ENCODE assay signal across 8 mouse cellular contexts in genomic region chr4:127020411-127021150, GRCm38 (mm10). TPM values are rescaled to one million over a fixed set of nuclear protein-coding genes. Genes with fewer than 3 reads are reported as not detected.
DNase-seq lines count a peak whose midpoint lies in the region; ATAC-seq and TF ChIP-seq lines count a peak whose summit lies in the region.

No protein-coding gene starts in this region.

- no peak for TF ChIP-seq CTCF in lung, adult 2 months (IDR thresholded peaks at IDR 0.05; ENCODE audit: insufficient read depth, low read length)

- H3K27ac ChIP-seq in limb, embryonic 11.5 days (replicated peaks; ENCODE audit: low read depth, low read length) = no peak overlapping the region
- H3K27ac ChIP-seq in neural tube, embryonic 14.5 days (ENCODE audit: low read depth, low read length) = no peak overlapping the region

- no peaks in the 10 kb centered on the region for H3K9me3 ChIP-seq in limb, embryonic 11.5 days (ENCODE audit: control insufficient read depth, low read length)
- H3K9me3 ChIP-seq in neural tube, embryonic 14.5 days (ENCODE audit: control insufficient read depth, low read length) = no peaks in the 10 kb centered on the region

- peaks cover 10% of the 10 kb centered on the region for H3K36me3 ChIP-seq in limb, embryonic 11.5 days (ENCODE audit: control insufficient read depth, insufficient read depth, low read length)
- peaks cover 22% of the 10 kb centered on the region for H3K36me3 ChIP-seq in neural tube, embryonic 14.5 days (ENCODE audit: control insufficient read depth, insufficient read depth, low read length)

- DNase-seq in lung, adult 2 months = no peak
- no peak for DNase-seq in lung, adult 18-20 months
- DNase-seq in limb, embryonic 11.5 days (ENCODE audit: low spot score) = no peak
- DNase-seq in urinary bladder, postnatal 36 days (ENCODE audit: low spot score in 2 of 2) = no peak
- no peak for DNase-seq in yolk sac, embryonic 10.5 days (ENCODE audit: low spot score)
- DNase-seq in adrenal gland, adult 2 months = no peak

- H3K4me2 ChIP-seq in limb, embryonic 11.5 days (ENCODE audit: low read depth, severe bottlenecking) = peak overlapping the region; percentile 40
- H3K4me2 ChIP-seq in neural tube, embryonic 14.5 days (ENCODE audit: low read depth, low read length) = peak overlapping the region; percentile 53

- ATAC-seq in erythroid progenitor cell, adult 5-6 weeks (replicated peaks; ENCODE audit: low FRiP score, poor library complexity, severe bottlenecking) = peak; percentile 23
- ATAC-seq in limb, embryonic 11.5 days (ENCODE audit: insufficient number of reproducible peaks, low FRiP score, low TSS enrichment, low read depth) = no peak
- ATAC-seq in neural tube, embryonic 14.5 days (ENCODE audit: low read depth) = no peak

- H3K9ac ChIP-seq in limb, embryonic 11.5 days (ENCODE audit: low read length) = peak overlapping the region; percentile 18; the same call in 1 of the 2 replicates
- no peak overlapping the region for H3K9ac ChIP-seq in neural tube, embryonic 14.5 days (replicated peaks; ENCODE audit: low read depth, low read length)

- WGBS in lung, adult 2 months = 13% methylated on average over 13 of the region's 13 CpGs
- 11% methylated on average over 13 of the region's 13 CpGs for WGBS in limb, embryonic 11.5 days
- 13% methylated on average over 13 of the region's 13 CpGs for WGBS in neural tube, embryonic 14.5 days

- H3K27me3 ChIP-seq in limb, embryonic 11.5 days (ENCODE audit: control insufficient read depth, insufficient read depth, low read length) = no peaks in the 10 kb centered on the region
- no peaks in the 10 kb centered on the region; the same call in 1 of the 2 replicates for H3K27me3 ChIP-seq in neural tube, embryonic 14.5 days (ENCODE audit: control insufficient read depth, insufficient read depth, low read length)

- no peak for TF ChIP-seq POLR2A in lung, adult 2 months (IDR thresholded peaks at IDR 0.05; ENCODE audit: borderline replicate concordance, extremely low read depth, low read depth, low read length)

- H3K4me3 ChIP-seq in lung, adult 2 months (replicated peaks; ENCODE audit: extremely low read depth, low read depth, low read length) = peak overlapping the region; percentile 28
- peak overlapping the region; percentile 58 for H3K4me3 ChIP-seq in limb, embryonic 11.5 days (ENCODE audit: low read depth, low read length)
- peak overlapping the region; percentile 25 for H3K4me3 ChIP-seq in neural tube, embryonic 14.5 days (ENCODE audit: low read depth, low read length)

- peaks cover 20% of the 10 kb centered on the region for H3K4me1 ChIP-seq in lung, adult 2 months (ENCODE audit: control insufficient read depth, insufficient read depth, low read length)
- H3K4me1 ChIP-seq in limb, embryonic 11.5 days (ENCODE audit: control insufficient read depth, insufficient read depth, low read length) = peaks cover 4% of the 10 kb centered on the region; the same call in 1 of the 2 replicates
- H3K4me1 ChIP-seq in neural tube, embryonic 14.5 days (ENCODE audit: control insufficient read depth, insufficient read depth, low read length) = peaks cover 14% of the 10 kb centered on the region

RNA-seq across cellular contexts. Expression of gene Sfpq, which starts 0.5 kb away (rescaled TPM):
- 44.1 and 52.1 TPM in 2 replicates for polyA plus RNA-seq in lung, adult 2 months (2012; rRNA removed)
- 346 and 537 TPM in 2 replicates for total RNA-seq in erythroid progenitor cell, adult 5-6 weeks (2015; ENCODE audit: low replicate concordance)
- total RNA-seq in erythroid progenitor cell, adult 5-6 weeks (2017; ENCODE audit: low replicate concordance) = 851 and 884 TPM in 2 replicates
- polyA plus RNA-seq in limb, embryonic 11.5 days (2014; fragmentation: Nextera tagmentation; extraction: Ambion mirVana) = 161 and 180 TPM in 2 replicates
- polyA plus RNA-seq in neural tube, embryonic 14.5 days (2014; fragmentation: Nextera tagmentation; extraction: Ambion mirVana) = 104 and 110 TPM in 2 replicates
- 100 to 1,000 TPM; 122 to 268 TPM for total RNA-seq in adrenal gland, adult 2 months (2021)
- 67.9 and 79.2 TPM in 2 replicates for polyA plus RNA-seq in adrenal gland, adult 2 months (2012; rRNA removed)

RNA-seq across cellular contexts. Expression of gene Zmym1, which starts 40.4 kb away (rescaled TPM):
- polyA plus RNA-seq in lung, adult 2 months (2012; rRNA removed) = 1.2 and 1.3 TPM in 2 replicates
- total RNA-seq in erythroid progenitor cell, adult 5-6 weeks (2015; ENCODE audit: low replicate concordance) = 8.4 and 17.3 TPM in 2 replicates
- 10.9 and 16.8 TPM in 2 replicates for total RNA-seq in erythroid progenitor cell, adult 5-6 weeks (2017; ENCODE audit: low replicate concordance)
- polyA plus RNA-seq in limb, embryonic 11.5 days (2014; fragmentation: Nextera tagmentation; extraction: Ambion mirVana) = 35.2 and 38.0 TPM in 2 replicates
- polyA plus RNA-seq in neural tube, embryonic 14.5 days (2014; fragmentation: Nextera tagmentation; extraction: Ambion mirVana) = 25.2 and 32.7 TPM in 2 replicates
- 1 to 10 TPM; 5.9 to 7.3 TPM for total RNA-seq in adrenal gland, adult 2 months (2021)
- 0.47 TPM in 2 replicates for polyA plus RNA-seq in adrenal gland, adult 2 months (2012; rRNA removed)

RNA-seq across cellular contexts. Expression of gene Zmym4, which starts 52.6 kb away (rescaled TPM):
- polyA plus RNA-seq in lung, adult 2 months (2012; rRNA removed) = 3.8 and 5.5 TPM in 2 replicates
- total RNA-seq in erythroid progenitor cell, adult 5-6 weeks (2015; ENCODE audit: low replicate concordance) = 0.84 and 4.7 TPM in 2 replicates
- 2.2 and 13.5 TPM in 2 replicates for total RNA-seq in erythroid progenitor cell, adult 5-6 weeks (2017; ENCODE audit: low replicate concordance)
- polyA plus RNA-seq in limb, embryonic 11.5 days (2014; fragmentation: Nextera tagmentation; extraction: Ambion mirVana) = 21.7 and 31.2 TPM in 2 replicates
- polyA plus RNA-seq in neural tube, embryonic 14.5 days (2014; fragmentation: Nextera tagmentation; extraction: Ambion mirVana) = 34.5 and 38.6 TPM in 2 replicates
- 10 to 100 TPM; 32.9 to 38.5 TPM for total RNA-seq in adrenal gland, adult 2 months (2021)
- polyA plus RNA-seq in adrenal gland, adult 2 months (2012; rRNA removed) = 2.9 and 3.4 TPM in 2 replicates

RNA-seq across cellular contexts. Expression of gene Zmym6, which starts 56.6 kb away (rescaled TPM):
- 3.6 and 6.1 TPM in 2 replicates for polyA plus RNA-seq in lung, adult 2 months (2012; rRNA removed)
- total RNA-seq in erythroid progenitor cell, adult 5-6 weeks (2015; ENCODE audit: low replicate concordance) = 3.6 and 4.2 TPM in 2 replicates
- 0.83 and 1.5 TPM in 2 replicates for total RNA-seq in erythroid progenitor cell, adult 5-6 weeks (2017; ENCODE audit: low replicate concordance)
- 22.3 and 26.3 TPM in 2 replicates for polyA plus RNA-seq in limb, embryonic 11.5 days (2014; fragmentation: Nextera tagmentation; extraction: Ambion mirVana)
- polyA plus RNA-seq in neural tube, embryonic 14.5 days (2014; fragmentation: Nextera tagmentation; extraction: Ambion mirVana) = 41.2 and 45.7 TPM in 2 replicates
- total RNA-seq in adrenal gland, adult 2 months (2021) = 10 to 100 TPM; 14.2 to 15.3 TPM
- polyA plus RNA-seq in adrenal gland, adult 2 months (2012; rRNA removed) = 1.7 and 1.9 TPM in 2 replicates

Comparison
In these comparisons a context has a peak if more than half of its experiments do, and no peak if none do; other contexts are left out.
1. RNA of gene Zmym1, which starts 40.4 kb away (polyA plus RNA-seq): 35.2 to 38.0 TPM in limb, embryonic 11.5 days and 25.2 to 32.7 TPM in neural tube, embryonic 14.5 days; 1.2 to 1.3 TPM in lung, adult 2 months and 0.47 TPM in adrenal gland, adult 2 months; every median in the first group is over 10 times any median in the second.
2. Peak in every context shown above with its lines, with median percentiles within 50 percentile points of each other: H3K4me3 ChIP-seq.